Mouse (Mus musculus) lung, postnatal 14 days (tissue): Measurements from ENCODE around the gene Ly6g6d.
A peak's percentile ranks its signal among the peaks of the same experiment; 100 is the strongest.

Experiments used
- DNase-seq: peaks from one replicate; pipeline ENCODE4 v3.0.0; 2021

Ly6g6d gene

GRCm38 (mm10) chr17:35022541-35023060, 55.3 kb downstream of the Ly6g6d start:
- no peak for DNase-seq

- peak; percentile 46 for DNase-seq
Measured at GRCm38 (mm10) chr17:35021842-35022477, 55.9 kb downstream of the Ly6g6d start.
